Comparison of ENCODE assay signal across 33 mouse cellular contexts in the genomic region with DNA sequence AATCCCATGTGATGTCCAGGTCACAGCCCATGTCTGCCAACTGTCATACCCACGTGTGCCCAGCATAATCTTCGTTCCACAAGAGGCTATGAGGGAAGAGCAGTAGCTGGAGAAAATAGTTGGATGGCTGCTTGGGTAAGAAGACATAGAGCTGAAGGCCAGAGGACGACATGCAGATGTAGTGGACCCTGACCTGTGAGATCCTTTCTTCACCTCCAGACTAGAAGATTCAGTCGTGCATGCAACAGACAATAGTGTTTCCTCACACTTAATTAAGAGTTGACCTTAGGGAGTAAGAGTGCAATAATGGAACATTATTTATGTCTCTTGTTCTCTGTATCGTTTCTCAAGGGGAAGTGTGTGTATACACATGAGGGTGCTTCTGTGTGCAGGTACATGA.
"Had no signal": no experiment of that assay in that cellular context is flagged by ENCODE, and none has a peak within 500 bp of the region (broad histone marks: within the 10 kb centered on the region; RNA-seq: fewer than 3 reads in every experiment).

No protein-coding gene starts in this region.

- H3K9me3 ChIP-seq: limb, embryonic 10.5 days; limb, embryonic 12.5 days; limb, embryonic 13.5 days; limb, embryonic 15.5 days; liver, embryonic 12.5 days; liver, embryonic 13.5 days; liver, embryonic 15.5 days; lung, embryonic 15.5 days; midbrain, embryonic 10.5 days; midbrain, embryonic 12.5 days; midbrain, embryonic 13.5 days; midbrain, embryonic 15.5 days; neural tube, embryonic 12.5 days; neural tube, embryonic 13.5 days had no signal

- DNase-seq: left cerebral cortex, postnatal 4 days; liver; liver, embryonic 13.5 days; liver, postnatal 0 days; lung, adult 18-20 months; lung, adult 2 months; lung, embryonic 14.5 days; lung, postnatal 10 days; lung, postnatal 14 days; lung, postnatal 36 days; lung, postnatal 4 days; midbrain, embryonic 14.5 days had no signal

- H3K4me3 ChIP-seq: limb, embryonic 10.5 days; limb, embryonic 12.5 days; limb, embryonic 13.5 days; limb, embryonic 15.5 days; liver, embryonic 12.5 days; liver, embryonic 13.5 days; liver, embryonic 15.5 days; lung, embryonic 15.5 days; megakaryocyte, embryonic 14.5 days; midbrain, embryonic 10.5 days; midbrain, embryonic 12.5 days; midbrain, embryonic 13.5 days; midbrain, embryonic 15.5 days; myocyte; neural tube, embryonic 12.5 days; neural tube, embryonic 13.5 days had no signal

- H3K4me1 ChIP-seq: limb, embryonic 10.5 days; limb, embryonic 12.5 days; limb, embryonic 13.5 days; limb, embryonic 15.5 days; liver, embryonic 12.5 days; liver, embryonic 13.5 days; liver, embryonic 15.5 days; lung, embryonic 15.5 days; megakaryocyte, embryonic 14.5 days; midbrain, embryonic 15.5 days; neural tube, embryonic 12.5 days had no signal

- H3K36me3 ChIP-seq: limb, embryonic 10.5 days; limb, embryonic 12.5 days; limb, embryonic 13.5 days; limb, embryonic 15.5 days; liver, embryonic 12.5 days; liver, embryonic 13.5 days; liver, embryonic 15.5 days; lung, embryonic 15.5 days; midbrain, embryonic 10.5 days; midbrain, embryonic 12.5 days; midbrain, embryonic 13.5 days; midbrain, embryonic 15.5 days; neural tube, embryonic 12.5 days; neural tube, embryonic 13.5 days had no signal

- H3K27ac ChIP-seq: limb, embryonic 10.5 days; limb, embryonic 12.5 days; limb, embryonic 13.5 days; limb, embryonic 15.5 days; liver, embryonic 12.5 days; liver, embryonic 13.5 days; liver, embryonic 14.5 days; liver, embryonic 15.5 days; lung, embryonic 15.5 days; macrophage; midbrain, embryonic 10.5 days; midbrain, embryonic 12.5 days; midbrain, embryonic 13.5 days; neural tube, embryonic 12.5 days; neural tube, embryonic 13.5 days had no signal

- H3K27me3 ChIP-seq: limb, embryonic 12.5 days; limb, embryonic 13.5 days; limb, embryonic 15.5 days; liver, embryonic 12.5 days; liver, embryonic 13.5 days; liver, embryonic 15.5 days; lung, embryonic 15.5 days; megakaryocyte, embryonic 14.5 days; midbrain, embryonic 12.5 days; midbrain, embryonic 13.5 days; midbrain, embryonic 15.5 days; neural tube, embryonic 12.5 days; neural tube, embryonic 13.5 days had no signal

- H3K9ac ChIP-seq: limb, embryonic 12.5 days; limb, embryonic 13.5 days; limb, embryonic 15.5 days; liver, embryonic 12.5 days; liver, embryonic 13.5 days; liver, embryonic 14.5 days; liver, embryonic 15.5 days; liver, postnatal 0 days; lung, embryonic 14.5 days; lung, embryonic 15.5 days; midbrain, embryonic 12.5 days; midbrain, embryonic 13.5 days; midbrain, embryonic 15.5 days; neural tube, embryonic 12.5 days; neural tube, embryonic 13.5 days had no signal

- H3K4me2 ChIP-seq: limb, embryonic 12.5 days; limb, embryonic 13.5 days; limb, embryonic 15.5 days; liver, embryonic 11.5 days; liver, embryonic 12.5 days; liver, embryonic 13.5 days; liver, embryonic 15.5 days; lung, embryonic 14.5 days; lung, embryonic 15.5 days; midbrain, embryonic 11.5 days; midbrain, embryonic 12.5 days; midbrain, embryonic 13.5 days; midbrain, embryonic 15.5 days; neural tube, embryonic 12.5 days; neural tube, embryonic 13.5 days had no signal

- ATAC-seq: liver, embryonic 12.5 days; liver, postnatal 0 days; lung, postnatal 0 days; midbrain, embryonic 13.5 days; midbrain, embryonic 15.5 days; midbrain, embryonic 16.5 days had no signal
